Mouse (Mus musculus): Measurements from ENCODE around the gene Pnn. TPM values are rescaled to one million over a fixed set of nuclear protein-coding genes. Genes with fewer than 3 reads are reported as not detected.
"Not testable (repeated sequence)": the region's sequence is repeated elsewhere in the genome, so short reads cannot be mapped to it uniquely, and the experiment has no call there.

The Pnn gene
- polyA plus RNA-seq, 1 experiment from 2014 or later, result 122 TPM

DNA sequence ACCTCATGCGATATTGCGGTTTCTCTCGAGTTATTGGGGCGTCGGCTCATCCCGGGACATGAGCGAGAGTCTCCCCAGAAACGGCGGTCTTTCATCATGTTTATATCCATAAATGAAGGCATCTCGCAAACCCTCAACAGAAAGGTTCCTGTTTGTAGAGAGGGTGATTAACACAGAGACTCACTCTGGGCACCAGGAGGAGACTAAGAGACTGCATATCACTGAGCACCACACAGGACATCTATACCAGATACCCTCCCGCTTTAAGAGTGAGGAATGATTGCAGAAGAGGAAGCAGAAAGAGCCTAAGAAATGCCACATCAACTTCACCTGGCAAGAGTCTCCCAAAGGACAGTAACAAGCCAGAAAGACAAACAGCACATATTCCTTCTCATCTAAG lies 10.5 kb upstream of the Pnn start:
- H3K27me3 ChIP-seq (ENCODE audit: poor library complexity, severe bottlenecking), result no peaks in the 10 kb centered on the region
- H3K36me3 ChIP-seq (replicated peaks), result peaks cover 73% of the 10 kb centered on the region
- WGBS, result 96% methylated on average over 11 of the region's 11 CpGs
- no peak for DNase-seq (ENCODE audit: extremely low spot score, low spot score)
- H3K4me1 ChIP-seq, result peaks cover 18% of the 10 kb centered on the region
- no peak overlapping the region for H3K27ac ChIP-seq
- H3K9me3 ChIP-seq, result no peaks in the 10 kb centered on the region; the same call in 1 of the 2 replicates
- no peak overlapping the region for H3K4me3 ChIP-seq

DNA sequence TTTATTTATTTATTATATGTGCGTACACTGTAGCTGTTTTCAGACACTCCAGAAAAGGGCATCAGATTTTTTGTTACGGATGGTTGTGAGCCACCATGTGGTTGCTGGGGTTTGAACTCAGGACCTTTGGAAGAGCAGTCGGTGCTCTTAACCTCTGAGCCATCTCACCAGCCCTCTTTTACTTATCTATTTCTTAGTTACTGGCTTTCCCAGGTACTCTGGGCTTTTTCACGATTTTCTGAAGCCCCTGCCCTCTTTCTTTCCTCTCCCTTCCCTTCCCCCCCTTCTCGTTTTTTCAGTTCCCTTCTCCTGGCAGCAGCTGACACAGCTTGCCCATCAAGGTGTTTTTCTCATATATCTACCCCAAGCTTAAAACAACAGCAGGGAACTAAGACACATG lies 8.4 kb upstream of the Pnn start:
- peaks cover 20% of the 10 kb centered on the region for H3K4me1 ChIP-seq
- H3K4me3 ChIP-seq; DNase-seq (ENCODE audit: extremely low spot score, low spot score); H3K27ac ChIP-seq; H3K27me3 ChIP-seq (ENCODE audit: poor library complexity, severe bottlenecking); H3K9me3 ChIP-seq: not testable (repeated sequence)
- WGBS, result 91% methylated on average over 5 of the region's 5 CpGs
- H3K36me3 ChIP-seq (replicated peaks), result peaks cover 61% of the 10 kb centered on the region

DNA sequence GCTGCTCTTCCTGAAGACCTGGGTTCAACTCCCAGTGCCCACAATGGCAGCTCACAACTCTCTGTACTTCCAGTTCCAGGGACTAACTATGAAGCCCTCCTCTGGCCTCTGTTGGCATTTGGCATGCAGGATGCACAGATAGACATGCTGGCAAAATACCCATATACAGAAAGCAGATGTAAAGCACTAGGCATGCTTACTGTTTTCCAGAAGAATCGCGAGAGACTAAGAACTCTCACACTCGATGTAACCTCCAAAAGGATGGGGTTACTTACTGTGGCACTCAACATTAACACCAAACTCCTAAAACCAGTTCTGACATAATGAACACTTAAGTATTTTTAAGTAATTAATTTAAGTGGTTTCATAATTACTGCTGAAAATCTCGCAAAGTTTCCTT lies 6.4 kb upstream of the Pnn start:
- Histone ChIP-seq H3K4me1 (peaks cover 20% of the 10 kb centered on the region), H3K27ac (peak overlapping the region; percentile 96), H3K9me3 (no peaks in the 10 kb centered on the region; the same call in 1 of the 2 replicates), H3K4me3 (peak overlapping the region; percentile 86), H3K36me3 (replicated peaks) (peaks cover 43% of the 10 kb centered on the region), H3K27me3 (ENCODE audit: poor library complexity, severe bottlenecking) (no peaks in the 10 kb centered on the region)
- WGBS, result 69% methylated on average over 4 of the region's 4 CpGs
- no peak for DNase-seq (ENCODE audit: extremely low spot score, low spot score)

DNA sequence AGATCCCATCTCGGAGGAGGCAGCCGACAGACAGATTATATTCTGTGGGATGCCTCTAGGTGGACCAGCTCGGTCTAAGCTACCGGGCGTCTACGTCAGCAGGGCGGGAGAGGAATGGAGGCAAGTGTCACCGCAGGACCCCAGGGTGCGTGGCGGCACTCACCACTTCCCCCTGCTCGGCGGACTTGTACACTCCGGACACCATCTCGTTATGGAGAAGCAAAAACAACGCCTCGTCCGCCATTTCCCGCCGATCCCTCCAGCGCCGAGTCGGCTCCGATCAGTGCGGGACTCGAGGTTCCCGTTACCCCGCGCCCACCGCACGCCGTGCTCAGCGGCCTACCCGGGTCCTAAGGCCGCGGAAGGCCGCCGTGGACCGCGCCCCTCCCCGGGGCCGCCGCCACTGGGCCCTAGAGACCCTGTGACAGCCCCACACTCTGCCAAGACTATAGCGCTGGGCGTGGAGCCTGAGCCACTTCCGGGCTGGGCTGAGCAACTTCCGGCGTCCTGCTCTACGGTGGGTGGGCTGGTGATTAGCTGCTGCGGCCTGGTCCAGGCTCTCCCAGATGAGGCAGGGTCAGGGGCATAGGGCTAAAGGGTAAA lies 5.6 kb upstream of the Pnn start, which contains the start of gene Trappc6b:
TSS of gene Trappc6b (minus strand) at position 480 of the 603 bp plus-strand sequence.
- no peaks in the 10 kb centered on the region for H3K27me3 ChIP-seq (ENCODE audit: poor library complexity, severe bottlenecking)
- H3K4me1 ChIP-seq, result peaks cover 25% of the 10 kb centered on the region
- H3K4me3 ChIP-seq, result peak within 1 kb of the TSS; percentile 86
- H3K27ac ChIP-seq, result peak within 1 kb of the TSS; percentile 96
- no peaks in the 10 kb centered on the region; the same call in 1 of the 2 replicates for H3K9me3 ChIP-seq
- under 1% methylated on average over 49 of the region's 49 CpGs for WGBS
- DNase-seq (ENCODE audit: extremely low spot score, low spot score), result peak; percentile 87
- H3K36me3 ChIP-seq (replicated peaks), result peaks cover 35% of the 10 kb centered on the region

DNA sequence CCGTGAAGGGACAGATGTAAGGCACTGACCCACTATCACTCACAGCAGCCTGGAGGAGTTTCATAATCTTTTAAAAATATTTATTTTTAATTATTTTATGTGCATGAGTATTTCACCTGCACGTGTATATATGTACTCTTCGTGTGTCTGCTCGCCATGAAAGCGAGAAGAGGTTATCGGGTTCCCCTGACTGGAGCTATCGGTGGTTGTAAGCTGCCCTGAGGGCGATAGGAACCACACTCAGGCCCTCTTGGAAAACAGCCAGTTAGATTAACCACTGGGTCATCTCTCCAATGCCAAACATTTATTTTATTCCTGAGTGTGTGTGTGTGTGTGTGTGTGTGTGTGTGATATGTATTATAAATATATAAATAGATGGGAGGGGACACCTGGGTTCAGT lies 1.8 kb upstream of the Pnn start:
- Histone ChIP-seq H3K4me3 (no peak overlapping the region), H3K4me1 (peaks cover 29% of the 10 kb centered on the region), H3K36me3 (replicated peaks) (peaks cover 19% of the 10 kb centered on the region), H3K27ac (no peak overlapping the region), H3K9me3 (no peaks in the 10 kb centered on the region), H3K27me3 (ENCODE audit: poor library complexity, severe bottlenecking) (no peaks in the 10 kb centered on the region)
- 82% methylated on average over 8 of the region's 8 CpGs for WGBS
- no peak for DNase-seq (ENCODE audit: extremely low spot score, low spot score)

DNA sequence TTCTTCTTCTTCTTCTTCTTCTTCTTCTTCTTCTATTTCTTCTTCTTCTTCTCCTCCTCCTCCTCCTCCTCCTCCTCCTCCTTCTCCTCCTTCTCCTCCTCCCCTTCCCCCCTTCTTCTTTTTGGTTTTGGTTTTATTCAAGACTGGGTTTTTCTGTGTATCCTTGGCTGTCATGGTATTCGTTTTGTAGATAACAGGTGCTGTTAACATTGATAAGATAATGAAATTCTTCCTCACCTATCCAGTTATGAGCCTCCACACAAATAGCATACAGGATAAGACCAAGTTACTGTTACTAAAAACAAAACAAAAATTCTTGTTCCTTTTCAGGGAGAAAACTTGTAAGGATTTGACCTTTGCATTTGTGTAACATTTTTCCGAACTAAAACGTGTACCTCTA lies 908 bp upstream of the Pnn start:
- Histone ChIP-seq H3K9me3 (no peaks in the 10 kb centered on the region), H3K27me3 (ENCODE audit: poor library complexity, severe bottlenecking) (no peaks in the 10 kb centered on the region), H3K36me3 (replicated peaks) (peaks cover 29% of the 10 kb centered on the region), H3K27ac (peak overlapping the region; percentile 97), H3K4me3 (peak overlapping the region; percentile 85), H3K4me1 (peaks cover 21% of the 10 kb centered on the region)
- no peak for DNase-seq (ENCODE audit: extremely low spot score, low spot score)
- WGBS, result 68% methylated on average over 3 of the region's 3 CpGs

DNA sequence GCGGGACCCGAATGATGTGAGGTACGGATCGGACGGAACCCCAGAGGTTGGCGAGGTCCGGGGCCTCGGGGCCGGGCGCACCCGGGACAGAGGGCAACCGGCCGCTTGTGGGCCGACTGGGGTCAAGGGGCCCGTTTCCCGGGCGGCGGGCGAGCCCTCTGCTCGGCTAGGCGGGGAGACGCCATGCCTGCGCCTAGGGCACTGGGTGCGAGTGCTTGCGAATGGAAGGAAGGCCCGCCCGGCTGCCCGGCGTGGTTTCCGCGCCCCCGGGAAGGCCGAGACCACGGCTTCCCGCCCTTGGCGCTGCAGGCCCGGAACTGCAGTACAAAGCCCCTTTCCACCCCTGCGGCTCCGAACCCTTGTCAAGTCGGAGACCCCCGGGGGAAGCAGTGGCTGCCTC lies 411 bp downstream of the Pnn start:
- WGBS, result under 1% methylated on average over 40 of the region's 41 CpGs
- Histone ChIP-seq H3K4me3 (peak overlapping the region; percentile 85), H3K4me1 (peaks cover 17% of the 10 kb centered on the region), H3K27ac (peak overlapping the region; percentile 97), H3K27me3 (ENCODE audit: poor library complexity, severe bottlenecking) (no peaks in the 10 kb centered on the region), H3K36me3 (replicated peaks) (peaks cover 42% of the 10 kb centered on the region), H3K9me3 (no peaks in the 10 kb centered on the region)
- no peak for DNase-seq (ENCODE audit: extremely low spot score, low spot score)

DNA sequence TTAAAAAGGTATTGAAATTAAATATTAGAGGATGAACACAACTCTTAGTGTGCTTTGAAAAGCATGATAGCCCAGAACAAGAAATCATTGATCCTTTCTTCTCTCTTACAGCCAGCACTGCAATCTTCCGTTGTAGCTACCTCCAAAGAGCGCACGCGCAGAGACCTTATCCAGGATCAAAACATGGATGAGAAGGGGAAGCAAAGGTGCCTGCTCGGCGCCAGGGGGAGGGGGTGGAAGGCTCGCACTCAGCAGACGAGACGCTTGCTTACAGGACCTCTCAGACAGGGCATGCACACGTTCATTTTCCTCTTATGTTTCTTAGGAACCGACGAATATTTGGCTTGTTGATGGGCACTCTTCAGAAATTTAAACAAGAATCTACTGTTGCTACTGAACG lies 2.1 kb downstream of the Pnn start:
- H3K27ac ChIP-seq, result no peak overlapping the region
- H3K4me1 ChIP-seq, result peaks cover 17% of the 10 kb centered on the region
- no peaks in the 10 kb centered on the region for H3K9me3 ChIP-seq
- H3K4me3 ChIP-seq, result no peak overlapping the region
- DNase-seq (ENCODE audit: extremely low spot score, low spot score), result no peak
- 94% methylated on average over 13 of the region's 13 CpGs for WGBS
- H3K27me3 ChIP-seq (ENCODE audit: poor library complexity, severe bottlenecking), result no peaks in the 10 kb centered on the region
- peaks cover 59% of the 10 kb centered on the region for H3K36me3 ChIP-seq (replicated peaks)

DNA sequence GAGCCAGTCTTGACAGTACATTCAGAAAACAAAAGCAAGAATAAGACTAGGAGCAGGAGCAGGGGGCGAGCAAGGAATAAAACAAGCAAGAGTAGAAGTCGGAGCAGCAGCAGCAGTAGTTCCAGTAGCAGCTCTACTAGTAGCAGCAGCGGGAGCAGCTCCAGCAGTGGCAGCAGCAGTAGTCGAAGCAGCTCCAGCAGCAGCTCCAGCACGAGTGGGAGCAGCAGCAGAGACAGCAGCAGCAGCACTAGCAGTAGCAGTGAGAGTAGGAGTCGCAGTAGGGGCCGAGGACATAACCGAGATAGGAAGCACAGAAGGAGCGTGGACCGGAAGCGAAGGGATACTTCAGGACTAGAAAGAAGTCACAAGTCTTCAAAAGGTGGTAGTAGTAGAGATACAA lies 5.6 kb downstream of the Pnn start:
- no peaks in the 10 kb centered on the region for H3K9me3 ChIP-seq
- no peak overlapping the region for H3K27ac ChIP-seq
- H3K4me1 ChIP-seq, result peaks cover 9% of the 10 kb centered on the region
- no peak for DNase-seq (ENCODE audit: extremely low spot score, low spot score)
- WGBS, result 89% methylated on average over 11 of the region's 11 CpGs
- peaks cover 76% of the 10 kb centered on the region for H3K36me3 ChIP-seq (replicated peaks)
- no peaks in the 10 kb centered on the region for H3K27me3 ChIP-seq (ENCODE audit: poor library complexity, severe bottlenecking)
- no peak overlapping the region for H3K4me3 ChIP-seq

DNA sequence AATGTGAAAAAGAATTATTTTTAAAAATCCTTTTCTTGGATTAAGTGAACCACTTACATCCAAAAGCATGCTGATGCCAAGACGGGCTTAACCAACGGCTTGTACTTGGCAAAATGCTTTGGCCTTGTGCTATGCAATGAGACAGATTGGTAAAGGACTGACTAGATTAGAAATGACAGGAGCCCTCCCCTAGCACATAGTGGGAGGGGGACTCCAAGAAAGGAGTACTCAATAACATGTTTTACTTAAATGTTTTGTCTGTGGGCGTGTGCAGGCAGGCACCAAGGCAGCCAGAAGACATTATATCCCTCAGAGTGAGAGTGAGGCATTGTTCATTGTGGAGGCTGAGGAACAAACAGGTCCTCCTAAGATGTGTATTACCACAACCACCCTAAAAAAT lies 7.4 kb downstream of the Pnn start:
- no peak for DNase-seq (ENCODE audit: extremely low spot score, low spot score)
- H3K4me1 ChIP-seq, result no peaks in the 10 kb centered on the region
- H3K36me3 ChIP-seq (replicated peaks), result peaks cover 67% of the 10 kb centered on the region
- no peaks in the 10 kb centered on the region for H3K9me3 ChIP-seq
- H3K27ac ChIP-seq, result no peak overlapping the region
- H3K27me3 ChIP-seq (ENCODE audit: poor library complexity, severe bottlenecking), result no peaks in the 10 kb centered on the region
- H3K4me3 ChIP-seq, result no peak overlapping the region
- 91% methylated on average over 3 of the region's 3 CpGs for WGBS

DNA sequence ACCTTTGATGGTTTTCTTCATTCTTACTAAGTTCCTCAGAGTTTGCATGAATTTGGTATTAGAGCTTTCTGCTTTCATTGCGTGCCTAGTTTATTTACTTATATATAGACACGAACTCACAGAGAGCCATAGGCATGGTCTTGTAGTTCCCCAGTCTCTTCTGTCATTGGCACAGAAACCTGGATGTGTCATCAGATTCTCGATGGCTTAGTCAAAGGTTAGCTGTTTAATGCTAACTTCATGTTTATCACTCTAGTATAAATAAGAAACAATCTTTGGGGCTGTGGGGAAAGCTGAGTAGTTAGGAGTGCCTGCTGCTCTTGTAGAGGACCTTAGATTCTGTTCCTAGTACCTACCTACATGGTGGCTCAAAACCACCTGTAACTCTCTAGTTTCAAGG lies 10.3 kb downstream of the Pnn start:
- no peak for DNase-seq (ENCODE audit: extremely low spot score, low spot score)
- no peaks in the 10 kb centered on the region for H3K4me1 ChIP-seq
- no peak overlapping the region for H3K27ac ChIP-seq
- H3K4me3 ChIP-seq, result no peak overlapping the region
- H3K27me3 ChIP-seq (ENCODE audit: poor library complexity, severe bottlenecking), result no peaks in the 10 kb centered on the region
- H3K36me3 ChIP-seq (replicated peaks), result peaks cover 37% of the 10 kb centered on the region
- 92% methylated on average over 3 of the region's 3 CpGs for WGBS
- no peaks in the 10 kb centered on the region for H3K9me3 ChIP-seq

DNA sequence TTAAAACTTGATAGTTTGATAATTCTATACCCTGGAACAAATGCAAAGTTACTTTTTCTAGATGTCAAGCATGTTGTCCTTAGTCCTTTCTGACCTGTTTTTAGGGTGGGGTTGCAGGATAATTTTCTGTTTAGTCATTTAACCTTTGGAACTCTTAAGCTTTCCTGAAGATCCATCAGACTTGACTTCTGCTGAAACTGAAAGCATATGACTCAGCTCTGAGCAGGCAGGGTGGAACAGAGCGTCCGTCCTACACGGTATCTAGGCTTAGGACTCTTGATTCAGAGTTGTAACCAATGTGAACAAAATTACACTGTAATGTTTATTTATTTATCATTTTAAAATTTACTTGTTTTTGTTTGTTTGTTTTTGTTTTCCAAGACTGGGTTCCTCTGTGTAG lies 11.2 kb downstream of the Pnn start:
- H3K36me3 ChIP-seq (replicated peaks), result peaks cover 28% of the 10 kb centered on the region
- WGBS, result over 99% methylated on average over 3 of the region's 3 CpGs

DNA sequence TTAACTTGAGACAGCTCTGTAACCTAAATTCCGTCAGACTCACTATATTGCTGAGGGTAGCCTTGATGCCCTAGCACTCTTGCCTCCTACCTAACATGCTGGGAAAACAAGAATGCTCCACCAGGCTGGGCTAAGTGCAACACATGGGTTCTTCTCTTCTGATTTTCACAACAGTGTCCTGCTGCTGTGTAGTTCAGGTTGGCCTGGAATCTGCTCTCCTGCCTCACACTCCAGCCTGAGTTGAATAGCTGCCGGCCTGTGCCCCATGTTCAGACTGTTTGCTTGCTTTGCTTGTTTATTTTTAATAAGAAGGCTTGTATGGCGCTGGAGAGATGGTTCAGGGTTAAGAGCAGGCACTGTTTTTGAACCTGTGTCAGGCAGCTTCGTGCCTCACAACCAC lies 13.8 kb downstream of the Pnn start:
- no peak overlapping the region for H3K4me3 ChIP-seq
- H3K9me3 ChIP-seq, result no peaks in the 10 kb centered on the region
- no peaks in the 10 kb centered on the region for H3K4me1 ChIP-seq
- H3K27ac ChIP-seq, result no peak overlapping the region
- peaks cover 4% of the 10 kb centered on the region for H3K36me3 ChIP-seq (replicated peaks)
- 85% methylated on average over 4 of the region's 4 CpGs for WGBS
- DNase-seq (ENCODE audit: extremely low spot score, low spot score), result no peak
- no peaks in the 10 kb centered on the region for H3K27me3 ChIP-seq (ENCODE audit: poor library complexity, severe bottlenecking)

More for the DNA sequence above, 11.2 kb downstream of the Pnn start:
- H3K4me1 ChIP-seq, result no peaks in the 10 kb centered on the region
- H3K4me3 ChIP-seq, result no peak overlapping the region
- no peaks in the 10 kb centered on the region for H3K9me3 ChIP-seq
- DNase-seq (ENCODE audit: extremely low spot score, low spot score), result no peak
- H3K27ac ChIP-seq, result no peak overlapping the region
- no peaks in the 10 kb centered on the region for H3K27me3 ChIP-seq (ENCODE audit: poor library complexity, severe bottlenecking)

DNA sequence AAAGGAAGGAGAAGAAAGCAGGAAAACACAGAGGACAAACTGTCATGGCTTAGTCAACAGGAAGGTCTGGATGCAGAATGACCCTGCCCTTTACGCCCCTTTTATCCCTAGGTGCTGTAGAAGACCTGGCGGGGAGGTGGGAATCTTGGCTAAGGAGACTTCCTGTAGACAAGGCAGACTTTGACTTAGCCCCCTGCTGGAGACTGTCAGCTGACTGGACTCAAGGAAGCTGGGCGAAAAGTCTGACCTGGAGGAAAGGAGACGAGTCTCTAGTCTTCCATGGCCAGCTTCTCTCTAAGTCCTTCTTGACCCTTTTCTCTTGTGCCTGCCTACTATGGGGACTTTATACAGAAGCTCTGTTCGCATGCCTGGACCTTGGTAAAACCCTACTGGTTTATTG lies 17.8 kb downstream of the Pnn start:
- no peak for DNase-seq (ENCODE audit: extremely low spot score, low spot score)
- H3K36me3 ChIP-seq (replicated peaks), result no peaks in the 10 kb centered on the region
- WGBS, result 78% methylated on average over 5 of the region's 5 CpGs
- H3K9me3 ChIP-seq, result no peaks in the 10 kb centered on the region
- H3K4me1 ChIP-seq, result no peaks in the 10 kb centered on the region
- H3K27me3 ChIP-seq (ENCODE audit: poor library complexity, severe bottlenecking), result no peaks in the 10 kb centered on the region
- no peak overlapping the region for H3K27ac ChIP-seq
- H3K4me3 ChIP-seq, result no peak overlapping the region
